ENCODE assay signal across 17 mouse cellular contexts in the genomic region with DNA sequence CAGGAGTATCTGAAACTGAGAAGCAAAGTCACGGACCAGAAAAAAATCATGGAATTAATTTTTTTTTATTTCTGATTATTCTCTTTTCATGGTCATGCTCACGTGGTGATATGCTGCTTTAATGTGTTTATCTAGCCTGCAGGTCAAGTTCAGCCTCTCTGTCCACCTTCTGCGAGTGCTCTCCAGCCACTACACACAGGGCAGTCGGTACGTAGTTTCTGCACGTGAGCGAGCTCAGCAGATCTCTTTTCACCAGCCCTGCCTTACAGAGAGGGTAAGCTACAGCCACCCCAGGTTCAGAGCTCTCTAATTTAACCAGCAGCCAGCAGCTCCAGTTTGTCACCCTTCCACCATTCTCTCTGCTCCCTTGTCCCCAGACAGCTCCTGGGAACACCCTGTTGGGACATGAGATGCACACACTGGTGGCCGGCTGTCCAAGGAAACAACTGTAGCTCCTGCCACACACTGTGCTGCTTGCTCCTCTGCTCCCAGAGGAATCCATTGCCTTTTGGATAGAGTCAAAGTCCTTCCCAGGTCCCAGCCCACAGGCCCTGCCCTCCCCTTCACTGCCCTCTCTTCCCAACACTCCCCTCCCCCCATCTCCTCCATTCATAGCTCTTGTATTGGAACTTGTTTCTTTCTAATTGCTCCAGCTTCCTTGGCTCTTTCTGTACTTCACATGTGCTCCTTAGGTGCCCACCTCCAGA.
DNase-seq lines count a peak whose midpoint lies in the region; ATAC-seq and TF ChIP-seq lines count a peak whose summit lies in the region.
"Had no signal": no experiment of that assay in that cellular context is flagged by ENCODE, and none has a peak within 500 bp of the region (broad histone marks: within the 10 kb centered on the region; RNA-seq: fewer than 3 reads in every experiment).

No protein-coding gene starts in this region.

- H3K9ac ChIP-seq in hindbrain, postnatal 0 days (replicated peaks; ENCODE audit: low read length), result no peak overlapping the region
- no peak overlapping the region for H3K9ac ChIP-seq in kidney, postnatal 0 days (ENCODE audit: low read depth, low read length)
- H3K9ac ChIP-seq in liver, embryonic 15.5 days, result no peak overlapping the region
- H3K9ac ChIP-seq: limb, embryonic 13.5 days; midbrain, embryonic 12.5 days; neural tube, embryonic 12.5 days had no signal

- H3K27me3 ChIP-seq in hindbrain, embryonic 10.5 days (ENCODE audit: insufficient read depth, poor library complexity, severe bottlenecking), result peaks cover 17% of the 10 kb centered on the region
- H3K27me3 ChIP-seq in hindbrain, postnatal 0 days (ENCODE audit: insufficient read depth, low read length), result no peaks in the 10 kb centered on the region
- H3K27me3 ChIP-seq in kidney, postnatal 0 days (ENCODE audit: insufficient read depth, low read length), result no peaks in the 10 kb centered on the region
- no peaks in the 10 kb centered on the region for H3K27me3 ChIP-seq in liver, embryonic 15.5 days

- no peak for ATAC-seq in hindbrain, postnatal 0 days
- peak; percentile 74; the same call in 1 of the 2 replicates for ATAC-seq in kidney, postnatal 0 days (replicated peaks; ENCODE audit: low FRiP score, low read depth)
- peak; percentile 44; the same call in 1 of the 2 replicates for ATAC-seq in liver, embryonic 15.5 days (ENCODE audit: insufficient read depth)

- no peak overlapping the region for H3K4me2 ChIP-seq in hindbrain, postnatal 0 days (ENCODE audit: low read depth, low read length)
- no peak overlapping the region for H3K4me2 ChIP-seq in kidney, postnatal 0 days (ENCODE audit: low read length)
- H3K4me2 ChIP-seq in liver, embryonic 15.5 days, result no peak overlapping the region; the same call in 1 of the 2 replicates
- H3K4me2 ChIP-seq: limb, embryonic 13.5 days; midbrain, embryonic 12.5 days; neural tube, embryonic 12.5 days had no signal

- intact Hi-C loops in left cerebral cortex, postnatal 25 days (cut with DNase I), result no loop called here

- WGBS in hindbrain, embryonic 10.5 days, result 60% methylated on average over 8 of the region's 8 CpGs
- WGBS in hindbrain, postnatal 0 days, result 73% methylated on average over 8 of the region's 8 CpGs
- 40% methylated on average over 8 of the region's 8 CpGs for WGBS in kidney, postnatal 0 days
- 53% methylated on average over 8 of the region's 8 CpGs for WGBS in liver, embryonic 15.5 days (ENCODE audit: insufficient replicate concordance)

- no peaks in the 10 kb centered on the region for H3K9me3 ChIP-seq in hindbrain, embryonic 10.5 days
- no peaks in the 10 kb centered on the region for H3K9me3 ChIP-seq in hindbrain, postnatal 0 days (ENCODE audit: low read length)
- no peaks in the 10 kb centered on the region for H3K9me3 ChIP-seq in kidney, postnatal 0 days (replicated peaks; ENCODE audit: low read length)
- no peaks in the 10 kb centered on the region for H3K9me3 ChIP-seq in liver, embryonic 15.5 days (replicated peaks)
- H3K9me3 ChIP-seq: limb, embryonic 13.5 days; midbrain, embryonic 12.5 days; neural tube, embryonic 12.5 days had no signal

- peak overlapping the region; percentile 67; the same call in 1 of the 2 replicates for H3K27ac ChIP-seq in hindbrain, embryonic 10.5 days
- H3K27ac ChIP-seq in hindbrain, postnatal 0 days, result no peak overlapping the region
- no peak overlapping the region for H3K27ac ChIP-seq in kidney, postnatal 0 days
- no peak overlapping the region for H3K27ac ChIP-seq in liver, embryonic 15.5 days (replicated peaks)
- H3K27ac ChIP-seq: limb, embryonic 13.5 days; midbrain, embryonic 12.5 days; neural tube, embryonic 12.5 days; stomach, postnatal 0 days had no signal

- no peak for DNase-seq in hindbrain, embryonic 10.5 days (ENCODE audit: low spot score)
- no peak for DNase-seq in hindbrain, postnatal 0 days (ENCODE audit: low spot score)
- DNase-seq in kidney, adult 11 months, result peak; percentile 40
- DNase-seq in kidney, postnatal 0 days (ENCODE audit: low spot score), result no peak
- no peak for DNase-seq in left cerebral cortex, postnatal 25 days (ENCODE audit: low spot score in 2 of 2)
- no peak for DNase-seq in urinary bladder, postnatal 25 days (ENCODE audit: low spot score)
- no peak for DNase-seq in spleen, postnatal 10 days (ENCODE audit: low spot score in 2 of 2)
- DNase-seq: B cell, adult 2 months; cerebellum, adult 2 months; heart, adult 18-20 months; spleen, adult 18-20 months; thymus, postnatal 4 days had no signal

- no peaks in the 10 kb centered on the region for H3K36me3 ChIP-seq in hindbrain, embryonic 10.5 days
- no peaks in the 10 kb centered on the region for H3K36me3 ChIP-seq in hindbrain, postnatal 0 days (ENCODE audit: insufficient read depth, low read length)
- H3K36me3 ChIP-seq in kidney, postnatal 0 days (ENCODE audit: insufficient read depth, low read length), result no peaks in the 10 kb centered on the region
- no peaks in the 10 kb centered on the region for H3K36me3 ChIP-seq in liver, embryonic 15.5 days (replicated peaks)
- H3K36me3 ChIP-seq: limb, embryonic 13.5 days; midbrain, embryonic 12.5 days; neural tube, embryonic 12.5 days had no signal

- no peak overlapping the region for H3K4me3 ChIP-seq in hindbrain, embryonic 10.5 days
- no peak overlapping the region for H3K4me3 ChIP-seq in hindbrain, postnatal 0 days (ENCODE audit: low read length)
- no peak overlapping the region for H3K4me3 ChIP-seq in kidney, postnatal 0 days (replicated peaks; ENCODE audit: low read depth, low read length)
- no peak overlapping the region for H3K4me3 ChIP-seq in liver, embryonic 15.5 days (replicated peaks)
- H3K4me3 ChIP-seq: limb, embryonic 13.5 days; midbrain, embryonic 12.5 days; neural tube, embryonic 12.5 days had no signal

- no peak for TF ChIP-seq CTCF in hindbrain, postnatal 0 days (IDR thresholded peaks at IDR 0.05; ENCODE audit: low read depth)
- TF ChIP-seq CTCF in kidney, postnatal 0 days (IDR thresholded peaks at IDR 0.05; ENCODE audit: low read depth), result no peak

- peaks cover 30% of the 10 kb centered on the region for H3K4me1 ChIP-seq in hindbrain, embryonic 10.5 days (replicated peaks)
- H3K4me1 ChIP-seq in hindbrain, postnatal 0 days (ENCODE audit: insufficient read depth, low read length), result 0 out of 2 replicates have a peak, but pooled peaks cover 4% of the 10 kb centered on the region
- no peaks in the 10 kb centered on the region for H3K4me1 ChIP-seq in kidney, postnatal 0 days (replicated peaks; ENCODE audit: insufficient read depth, low read length)
- no peaks in the 10 kb centered on the region for H3K4me1 ChIP-seq in liver, embryonic 15.5 days (replicated peaks)
- H3K4me1 ChIP-seq: limb, embryonic 13.5 days had no signal
